Mouse (Mus musculus): ENCODE data around the gene Spg7.

- TF ChIP-seq CTCF (IDR thresholded peaks at IDR 0.05; ENCODE audit: extremely low read depth, insufficient read depth, insufficient read length, insufficient replicate concordance), result no peak
- no peak for TF ChIP-seq POLR2A (IDR thresholded peaks at IDR 0.05; ENCODE audit: low read depth, low read length)
Observed at GRCm38 (mm10) chr8:123146390-123146789, 83.6 kb downstream of the Spg7 start.
